Mouse (Mus musculus) testis, adult 2 months (tissue): ENCODE measurements around the gene Zfp827.

Experiments
- CTCF ChIP-seq: fragments of 200-500 bp; IDR thresholded peaks from 2 replicates; pipeline ENCODE4 v1.5.1; 2012; ENCODE audit warnings: low read depth, mild to moderate bottlenecking, inconsistent platforms, low read length, moderate library complexity; ENCODE audit not compliant: control insufficient read depth, insufficient read depth, insufficient replicate concordance
- POLR2A ChIP-seq: fragments of 200-500 bp; IDR thresholded peaks from 2 replicates; pipeline ENCODE4 v1.6.1; 2012; ENCODE audit warnings: low read depth, mild to moderate bottlenecking, inconsistent platforms, low read length, moderate library complexity; ENCODE audit not compliant: control insufficient read depth

DNA sequence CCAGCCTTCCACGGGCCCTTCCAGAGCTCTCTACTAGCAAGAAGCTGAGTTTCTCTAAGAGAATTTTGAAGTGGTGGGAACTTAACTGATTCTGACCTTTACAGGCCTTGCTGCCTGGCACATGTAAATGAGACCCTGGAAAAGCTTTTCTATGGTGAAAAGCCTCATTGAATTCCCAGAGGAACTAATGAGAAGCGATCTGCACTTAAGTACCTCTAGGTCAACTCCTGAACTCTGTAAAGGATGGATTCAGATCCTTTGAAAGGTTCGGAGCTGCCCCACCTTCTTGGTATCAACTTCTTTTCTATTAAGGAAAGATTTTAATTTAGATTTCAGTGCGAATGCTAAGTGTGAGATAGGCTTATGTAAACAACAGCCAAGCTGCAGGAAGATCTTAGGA lies 147.8 kb downstream of the Zfp827 start:
- TF ChIP-seq POLR2A: no peak
- no peak for TF ChIP-seq CTCF
